Mouse (Mus musculus): Measurements from ENCODE around the gene Mybpc1. TPM values are rescaled to one million over a fixed set of nuclear protein-coding genes. Genes with fewer than 3 reads are reported as not detected.
A peak's percentile ranks its signal among the peaks of the same experiment; 100 is the strongest.
"Not testable (repeated sequence)": the region's sequence is repeated elsewhere in the genome, so short reads cannot be mapped to it uniquely, and the experiment has no call there.

Gene Mybpc1
- polyA plus RNA-seq, 2 experiments from 2014 or later, result not detected

- ATAC-seq, result no peak
These were observed 57.3 kb downstream of the Mybpc1 start for GRCm38 (mm10) chr10:88547635-88548034.

- ATAC-seq, result no peak
These were observed 74.3 kb downstream of the Mybpc1 start for GRCm38 (mm10) chr10:88530631-88531030.

- ATAC-seq, result no peak
These were observed 80.9 kb downstream of the Mybpc1 start for GRCm38 (mm10) chr10:88524016-88524415.

GRCm38 (mm10) chr10:88523212-88523611 lies 81.7 kb downstream of the Mybpc1 start:
- no peak for ATAC-seq

GRCm38 (mm10) chr10:88522795-88523194 lies 82.2 kb downstream of the Mybpc1 start:
- ATAC-seq, result no peak

- not testable (repeated sequence) for ATAC-seq
These were observed 89.9 kb downstream of the Mybpc1 start for GRCm38 (mm10) chr10:88515049-88515448.

GRCm38 (mm10) chr10:88514495-88514894 lies 90.5 kb downstream of the Mybpc1 start:
- ATAC-seq, result no peak

GRCm38 (mm10) chr10:88513574-88514135 lies 91.3 kb downstream of the Mybpc1 start:
- ATAC-seq, result no peak

GRCm38 (mm10) chr10:88511355-88511754 lies 93.6 kb downstream of the Mybpc1 start:
- ATAC-seq, result no peak

- no peak for ATAC-seq
These were observed 94.3 kb downstream of the Mybpc1 start for GRCm38 (mm10) chr10:88510503-88511271.

GRCm38 (mm10) chr10:88507691-88508143 lies 97.2 kb downstream of the Mybpc1 start:
- ATAC-seq, result no peak

- ATAC-seq, result no peak
These were observed 99.7 kb downstream of the Mybpc1 start for GRCm38 (mm10) chr10:88505256-88505655.

GRCm38 (mm10) chr10:88504481-88504880 lies 100.5 kb downstream of the Mybpc1 start:
- no peak for ATAC-seq

GRCm38 (mm10) chr10:88503421-88504314 lies 101.3 kb downstream of the Mybpc1 start, which contains the start of gene Chpt1:
Chpt1 (minus strand) TSS chr10:88504073.
- ATAC-seq, result peak; percentile 88

GRCm38 (mm10) chr10:88502919-88503318 lies 102.0 kb downstream of the Mybpc1 start:
- ATAC-seq, result peak; percentile 2

- ATAC-seq, result no peak
These were observed 102.8 kb downstream of the Mybpc1 start for GRCm38 (mm10) chr10:88501886-88502765.

GRCm38 (mm10) chr10:88501370-88501769 lies 103.6 kb downstream of the Mybpc1 start:
- ATAC-seq, result no peak

- ATAC-seq, result no peak
These were observed 105.0 kb downstream of the Mybpc1 start for GRCm38 (mm10) chr10:88499993-88500392.

- ATAC-seq, result no peak
These were observed 107.9 kb downstream of the Mybpc1 start for GRCm38 (mm10) chr10:88496864-88497564.

GRCm38 (mm10) chr10:88494959-88495587 lies 109.9 kb downstream of the Mybpc1 start:
- no peak for ATAC-seq

- no peak for ATAC-seq
These were observed 112.3 kb downstream of the Mybpc1 start for GRCm38 (mm10) chr10:88492658-88493057.

Data from CD4-positive, CD25-positive, alpha-beta regulatory T cell, adult 4 months (primary cell).